Mouse (Mus musculus): Measurements from ENCODE around the gene Ift172.
A peak's percentile ranks its signal among the peaks of the same experiment; 100 is the strongest.

Ift172 gene

GRCm38 (mm10) chr5:31257616-31258015 lies 33.3 kb downstream of the Ift172 start:
- DNase-seq (ENCODE audit: low read depth, low spot score) = no peak

- no peak for DNase-seq (ENCODE audit: low read depth, low spot score)
Measured at GRCm38 (mm10) chr5:31255971-31256370, 34.9 kb downstream of the Ift172 start.

GRCm38 (mm10) chr5:31255381-31255780 lies 35.5 kb downstream of the Ift172 start:
- no peak for DNase-seq (ENCODE audit: low read depth, low spot score)

- DNase-seq (ENCODE audit: low read depth, low spot score) = no peak
Measured at GRCm38 (mm10) chr5:31254901-31255300, 36.0 kb downstream of the Ift172 start.

- peak; percentile 48 for DNase-seq (ENCODE audit: low read depth, low spot score)
Measured at GRCm38 (mm10) chr5:31254452-31254851, 36.5 kb downstream of the Ift172 start.

- DNase-seq (ENCODE audit: low read depth, low spot score) = no peak
Measured at GRCm38 (mm10) chr5:31253806-31254205, 37.1 kb downstream of the Ift172 start.

- DNase-seq (ENCODE audit: low read depth, low spot score) = no peak
Measured at GRCm38 (mm10) chr5:31252795-31253545, 37.9 kb downstream of the Ift172 start.

- no peak for DNase-seq (ENCODE audit: low read depth, low spot score)
Measured at GRCm38 (mm10) chr5:31252151-31252550, 38.8 kb downstream of the Ift172 start.

- no peak for DNase-seq (ENCODE audit: low read depth, low spot score)
Measured at GRCm38 (mm10) chr5:31251541-31252101, 39.3 kb downstream of the Ift172 start, which contains the start of gene Krtcap3. Krtcap3 (plus strand) TSS chr5:31251691.

- DNase-seq (ENCODE audit: low read depth, low spot score) = no peak
Measured at GRCm38 (mm10) chr5:31250716-31251115, 40.2 kb downstream of the Ift172 start.

GRCm38 (mm10) chr5:31242191-31242590 lies 48.7 kb downstream of the Ift172 start:
- DNase-seq (ENCODE audit: low read depth, low spot score) = no peak

- DNase-seq (ENCODE audit: low read depth, low spot score) = no peak
Measured at GRCm38 (mm10) chr5:31241522-31242034, 49.3 kb downstream of the Ift172 start.

GRCm38 (mm10) chr5:31240637-31241521 lies 50.0 kb downstream of the Ift172 start, which contains the start of the genes Nrbp1 and Gm9970:
Nrbp1 (plus strand) TSS chr5:31240864.
Gm9970 (minus strand) TSS chr5:31241232.
- peak; percentile 93 for DNase-seq (ENCODE audit: low read depth, low spot score)

- no peak for DNase-seq (ENCODE audit: low read depth, low spot score)
Measured at GRCm38 (mm10) chr5:31226641-31227040, 64.3 kb downstream of the Ift172 start.

GRCm38 (mm10) chr5:31222696-31223095 lies 68.2 kb downstream of the Ift172 start:
- DNase-seq (ENCODE audit: low read depth, low spot score) = no peak

- no peak for DNase-seq (ENCODE audit: low read depth, low spot score)
Measured at GRCm38 (mm10) chr5:31221304-31221945, 69.5 kb downstream of the Ift172 start.

- peak; percentile 91 for DNase-seq (ENCODE audit: low read depth, low spot score)
Measured at GRCm38 (mm10) chr5:31220448-31221303, 70.2 kb downstream of the Ift172 start, which contains the start of gene Ppm1g. Ppm1g (minus strand) TSS chr5:31220687.

- no peak for DNase-seq (ENCODE audit: low read depth, low spot score)
Measured at GRCm38 (mm10) chr5:31219911-31220447, 70.9 kb downstream of the Ift172 start.

GRCm38 (mm10) chr5:31219474-31219873 lies 71.4 kb downstream of the Ift172 start:
- no peak for DNase-seq (ENCODE audit: low read depth, low spot score)

- no peak for DNase-seq (ENCODE audit: low read depth, low spot score)
Measured at GRCm38 (mm10) chr5:31219070-31219469, 71.8 kb downstream of the Ift172 start.

Data from skeletal muscle tissue, adult 2 months (tissue).